Mouse (Mus musculus) testis, adult 2 months (tissue): Measurements from ENCODE around the gene Myh11.

ENCODE experiments used
- CTCF ChIP-seq: fragments of 200-500 bp; IDR thresholded peaks from 2 replicates; pipeline ENCODE4 v1.5.1; 2012; ENCODE audit warnings: low read depth, mild to moderate bottlenecking, inconsistent platforms, low read length, moderate library complexity; ENCODE audit not compliant: control insufficient read depth, insufficient read depth, insufficient replicate concordance
- POLR2A ChIP-seq: fragments of 200-500 bp; IDR thresholded peaks from 2 replicates; pipeline ENCODE4 v1.6.1; 2012; ENCODE audit warnings: low read depth, mild to moderate bottlenecking, inconsistent platforms, low read length, moderate library complexity; ENCODE audit not compliant: control insufficient read depth

GRCm38 (mm10) chr16:14166490-14166889 is 124.7 kb downstream of the Myh11 start:
- TF ChIP-seq CTCF (no peak), POLR2A (no peak)
